Mouse (Mus musculus) midbrain, embryonic 14.5 days (tissue): ENCODE data around the gene Cavin4. TPM values are rescaled to one million over a fixed set of nuclear protein-coding genes. Genes with fewer than 3 reads are reported as not detected.

Source experiments
- ATAC-seq: fragments of 200-750 bp; cut with Nextera tagmentation; 2 replicates; pipeline ENCODE4 v1.8.0; 2017; ENCODE audit warnings: moderate number of reproducible peaks, moderate library complexity; ENCODE audit not compliant: low FRiP score, low TSS enrichment
- DNase-seq: peaks from one replicate; pipeline ENCODE4 v3.0.0-alpha.2; 2015
- H3K27ac ChIP-seq: fragments of 300-500 bp; sonication (generic); replicated peaks from 2 replicates; pipeline ENCODE4 v1.5.1; 2014; ENCODE audit warnings: mild to moderate bottlenecking, low read depth, low read length, moderate library complexity
- H3K27me3 ChIP-seq: fragments of 300-500 bp; sonication (generic); 2 replicates; pipeline ENCODE4 v1.6.1; 2014; ENCODE audit warnings: low read length, control low read depth, mixed read lengths; ENCODE audit not compliant: control insufficient read depth, insufficient read depth
- H3K36me3 ChIP-seq: fragments of 300-500 bp; sonication (generic); 2 replicates; pipeline ENCODE4 v1.6.1; 2014; ENCODE audit warnings: low read length, control low read depth; ENCODE audit not compliant: control insufficient read depth, insufficient read depth
- H3K4me1 ChIP-seq: fragments of 300-500 bp; sonication (generic); 2 replicates; pipeline ENCODE4 v1.6.1; 2014; ENCODE audit warnings: mild to moderate bottlenecking, antibody characterized with exemption, low read length, control low read depth; ENCODE audit not compliant: control insufficient read depth, insufficient read depth
- H3K4me2 ChIP-seq: fragments of 300-500 bp; sonication (generic); 2 replicates; pipeline ENCODE4 v1.6.1; 2014; ENCODE audit warnings: mild to moderate bottlenecking, low read length, moderate library complexity
- H3K4me3 ChIP-seq: fragments of 300-500 bp; sonication (generic); replicated peaks from 2 replicates; pipeline ENCODE4 v1.5.1; 2014; ENCODE audit warnings: low read depth, low read length
- H3K9ac ChIP-seq: fragments of 300-500 bp; sonication (generic); replicated peaks from 2 replicates; pipeline ENCODE4 v1.6.1; 2014; ENCODE audit warnings: mild to moderate bottlenecking, low read length, moderate library complexity
- H3K9me3 ChIP-seq: fragments of 300-500 bp; sonication (generic); 2 replicates; pipeline ENCODE4 v1.6.1; 2016; ENCODE audit warnings: low read length, control low read depth, mixed read lengths; ENCODE audit not compliant: control insufficient read depth
- whole genome bisulfite sequencing: fragments of 180-500 bp; shearing (Covaris S2); extraction: QIAGEN DNeasy Blood & Tissue Kit; methylation state at CpG from one replicate; pipeline ENCODE4 v1.1.7; 2014; 5-methylcytosine and 5-hydroxymethylcytosine counted together
- polyA plus RNA-seq: library from polyadenylated mRNA; unstranded; fragments of >200 nt; fragmentation: Nextera tagmentation; extraction: Ambion mirVana; gene quantifications from 2 replicates; pipeline ENCODE4 v1.2.1, GENCODE M21; 2014

The Cavin4 gene
- 1.5 and 3.4 TPM in 2 replicates for polyA plus RNA-seq

- WGBS = 95% methylated on average over 10 of the region's 10 CpGs
- H3K4me1 ChIP-seq = no peaks in the 10 kb centered on the region
- no peak within 1 kb of the TSS for H3K4me2 ChIP-seq
- no peaks in the 10 kb centered on the region for H3K9me3 ChIP-seq
- DNase-seq (no peak), ATAC-seq (no peak)
- no peaks in the 10 kb centered on the region for H3K27me3 ChIP-seq
- H3K36me3 ChIP-seq = peaks cover 66% of the 10 kb centered on the region
- no peak within 1 kb of the TSS for H3K4me3 ChIP-seq
- H3K27ac ChIP-seq = no peak within 1 kb of the TSS
- H3K9ac ChIP-seq = no peak within 1 kb of the TSS
Observed at GRCm38 (mm10) chr4:48663271-48663670, at the start of gene Cavin4. Gene Cavin4 (plus strand): TSS chr4:48663514.

GRCm38 (mm10) chr4:48615483-48615882 is 47.8 kb upstream of the Cavin4 start:
- Histone ChIP-seq H3K36me3 (peaks cover 57% of the 10 kb centered on the region), H3K4me1 (no peaks in the 10 kb centered on the region), H3K9ac (no peak overlapping the region), H3K27me3 (no peaks in the 10 kb centered on the region), H3K27ac (no peak overlapping the region), H3K4me3 (no peak overlapping the region), H3K9me3 (no peaks in the 10 kb centered on the region), H3K4me2 (no peak overlapping the region)
- no peak for ATAC-seq
- no peak for DNase-seq
- WGBS = 89% methylated on average over 4 of the region's 4 CpGs

GRCm38 (mm10) chr4:48617201-48617600 is 46.1 kb upstream of the Cavin4 start:
- Histone ChIP-seq H3K4me1 (no peaks in the 10 kb centered on the region), H3K4me3 (no peak overlapping the region), H3K4me2 (no peak overlapping the region), H3K9ac (no peak overlapping the region), H3K36me3 (peaks cover 47% of the 10 kb centered on the region), H3K9me3 (no peaks in the 10 kb centered on the region), H3K27me3 (no peaks in the 10 kb centered on the region), H3K27ac (no peak overlapping the region)
- ATAC-seq = no peak
- no peak for DNase-seq
- WGBS = 96% methylated on average over 15 of the region's 15 CpGs

- DNase-seq = no peak
- 95% methylated on average over 6 of the region's 6 CpGs for WGBS
- peaks cover 40% of the 10 kb centered on the region for H3K36me3 ChIP-seq
- H3K4me2 ChIP-seq = no peak overlapping the region
- no peaks in the 10 kb centered on the region for H3K4me1 ChIP-seq
- no peak overlapping the region for H3K27ac ChIP-seq
- no peak for ATAC-seq
- no peak overlapping the region for H3K9ac ChIP-seq
- H3K27me3 ChIP-seq = no peaks in the 10 kb centered on the region
- H3K4me3 ChIP-seq = no peak overlapping the region
- no peaks in the 10 kb centered on the region for H3K9me3 ChIP-seq
Observed at GRCm38 (mm10) chr4:48620121-48620520, 43.2 kb upstream of the Cavin4 start.

- no peaks in the 10 kb centered on the region for H3K4me1 ChIP-seq
- no peak overlapping the region for H3K9ac ChIP-seq
- DNase-seq (no peak), ATAC-seq (no peak)
- H3K27ac ChIP-seq = no peak overlapping the region
- H3K27me3 ChIP-seq = no peaks in the 10 kb centered on the region
- WGBS = 96% methylated on average over 6 of the region's 6 CpGs
- peaks cover 38% of the 10 kb centered on the region for H3K36me3 ChIP-seq
- H3K4me3 ChIP-seq = no peak overlapping the region
- no peak overlapping the region for H3K4me2 ChIP-seq
- H3K9me3 ChIP-seq = no peaks in the 10 kb centered on the region
Observed at GRCm38 (mm10) chr4:48622246-48622645, 41.1 kb upstream of the Cavin4 start.

- no peak overlapping the region for H3K9ac ChIP-seq
- no peaks in the 10 kb centered on the region for H3K27me3 ChIP-seq
- H3K4me1 ChIP-seq = no peaks in the 10 kb centered on the region
- whole genome bisulfite sequencing = 93% methylated on average over 7 of the region's 7 CpGs
- no peak for ATAC-seq
- no peaks in the 10 kb centered on the region for H3K9me3 ChIP-seq
- H3K36me3 ChIP-seq = peaks cover 33% of the 10 kb centered on the region
- DNase-seq = no peak
- H3K4me2 ChIP-seq = no peak overlapping the region
- no peak overlapping the region for H3K27ac ChIP-seq
- no peak overlapping the region for H3K4me3 ChIP-seq
Observed at GRCm38 (mm10) chr4:48622946-48623345, 40.4 kb upstream of the Cavin4 start.

GRCm38 (mm10) chr4:48624961-48625360 is 38.4 kb upstream of the Cavin4 start:
- 74% methylated on average over 6 of the region's 6 CpGs for WGBS
- no peak overlapping the region for H3K9ac ChIP-seq
- H3K27ac ChIP-seq = no peak overlapping the region
- no peak for ATAC-seq
- no peak overlapping the region for H3K4me3 ChIP-seq
- no peaks in the 10 kb centered on the region for H3K27me3 ChIP-seq
- H3K9me3 ChIP-seq = no peaks in the 10 kb centered on the region
- H3K4me1 ChIP-seq = no peaks in the 10 kb centered on the region
- no peak overlapping the region for H3K4me2 ChIP-seq
- H3K36me3 ChIP-seq = peaks cover 44% of the 10 kb centered on the region
- DNase-seq = no peak

- H3K27me3 ChIP-seq = no peaks in the 10 kb centered on the region
- ATAC-seq (no peak), DNase-seq (no peak)
- H3K36me3 ChIP-seq = peaks cover 41% of the 10 kb centered on the region
- H3K4me3 ChIP-seq = no peak overlapping the region
- no peaks in the 10 kb centered on the region for H3K9me3 ChIP-seq
- H3K4me2 ChIP-seq = no peak overlapping the region
- H3K27ac ChIP-seq = no peak overlapping the region
- 88% methylated on average over 9 of the region's 9 CpGs for WGBS
- H3K9ac ChIP-seq = no peak overlapping the region
- H3K4me1 ChIP-seq = no peaks in the 10 kb centered on the region
Observed at GRCm38 (mm10) chr4:48625836-48626235, 37.5 kb upstream of the Cavin4 start.

GRCm38 (mm10) chr4:48629445-48629844 is 33.9 kb upstream of the Cavin4 start:
- WGBS = 91% methylated on average over 13 of the region's 13 CpGs
- Histone ChIP-seq H3K4me2 (no peak overlapping the region), H3K27ac (no peak overlapping the region), H3K9me3 (no peaks in the 10 kb centered on the region), H3K36me3 (peaks cover 37% of the 10 kb centered on the region), H3K4me1 (no peaks in the 10 kb centered on the region), H3K27me3 (no peaks in the 10 kb centered on the region), H3K4me3 (no peak overlapping the region), H3K9ac (no peak overlapping the region)
- ATAC-seq (no peak), DNase-seq (peak; percentile 28)
